Mouse (Mus musculus) CH12.LX (cell line): Measurements from ENCODE around the gene Smarca2.

Experiments used
- CTCF ChIP-seq, 2 experiments: IDR thresholded peaks in 1 of 2; conservative IDR thresholded peaks in 1 of 2; 2 replicates each; pipeline ENCODE4 v1.5.1; 2011 to 2012; ENCODE audit warnings: low read depth in 2 of 2, low read length in 2 of 2, improper control_type of control experiment in 1 of 2, inconsistent platforms in 1 of 2, mild to moderate bottlenecking in 1 of 2, moderate library complexity in 1 of 2
- E2F4 ChIP-seq: IDR thresholded peaks from 2 replicates; pipeline ENCODE4 v1.6.1; 2011; ENCODE audit warnings: low read depth, low read length, improper control_type of control experiment; ENCODE audit not compliant: insufficient replicate concordance
- EP300 ChIP-seq: IDR thresholded peaks from 2 replicates; pipeline ENCODE4 v1.6.1; 2011; ENCODE audit warnings: low read length, improper control_type of control experiment
- POLR2A ChIP-seq: IDR thresholded peaks from 2 replicates; pipeline ENCODE4 v1.6.1; 2011; ENCODE audit warnings: low read depth, mild to moderate bottlenecking, improper control_type of control experiment, low read length
- SMC3 ChIP-seq: IDR thresholded peaks from 2 replicates; pipeline ENCODE4 v1.6.1; 2011; ENCODE audit warnings: low read depth, low read length, improper control_type of control experiment

- TF ChIP-seq CTCF (conservative IDR thresholded peaks at IDR 0.05 in 1 of 2, IDR thresholded peaks at IDR 0.05 in 1 of 2; ENCODE audit: low read depth in 2 of 2, low read length in 2 of 2) (peak in 1 of 2 experiments; percentile 63; a peak in 2 of 4 replicates), POLR2A (peak; percentile 37; the same call in 1 of the 2 replicates), SMC3 (no peak; the same call in 1 of the 2 replicates), EP300 (no peak), E2F4 (no peak)
Observed at GRCm38 (mm10) chr19:26606321-26607155, 1.7 kb downstream of the Smarca2 start.
